Mouse (Mus musculus): ENCODE data around the gene Ddx19a.
"Not testable (repeated sequence)": the region's sequence is repeated elsewhere in the genome, so short reads cannot be mapped to it uniquely, and the experiment has no call there.

The Ddx19a gene

DNA sequence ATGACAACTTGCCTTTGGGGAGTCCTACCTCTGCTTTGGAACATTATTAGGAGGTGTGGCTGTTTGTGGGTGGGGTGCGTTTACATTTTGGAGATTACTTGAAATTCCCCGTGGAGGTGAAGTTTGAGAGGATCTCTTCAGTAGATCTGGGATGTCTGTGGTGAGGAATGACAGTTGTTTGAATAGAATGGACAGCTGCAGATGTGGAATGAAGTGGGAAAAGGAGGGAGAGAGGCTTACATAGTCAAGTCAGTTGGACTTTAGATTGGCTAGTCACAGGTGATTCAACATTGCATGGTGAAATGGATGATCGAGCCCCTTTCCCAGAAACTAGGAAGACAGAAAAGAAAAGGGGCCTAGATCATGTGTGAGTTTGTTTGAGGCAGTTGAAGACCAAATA is 65.2 kb downstream of the Ddx19a start:
- DNase-seq = no peak

- DNase-seq = no peak
These were observed 66.2 kb downstream of the Ddx19a start for GRCm38 (mm10) chr8:110931176-110931939.

GRCm38 (mm10) chr8:110929672-110930071 is 67.9 kb downstream of the Ddx19a start:
- not testable (repeated sequence) for DNase-seq

- peak; percentile 27 to 33 for DNase-seq
These were observed 68.5 kb downstream of the Ddx19a start for GRCm38 (mm10) chr8:110929066-110929465.

DNA sequence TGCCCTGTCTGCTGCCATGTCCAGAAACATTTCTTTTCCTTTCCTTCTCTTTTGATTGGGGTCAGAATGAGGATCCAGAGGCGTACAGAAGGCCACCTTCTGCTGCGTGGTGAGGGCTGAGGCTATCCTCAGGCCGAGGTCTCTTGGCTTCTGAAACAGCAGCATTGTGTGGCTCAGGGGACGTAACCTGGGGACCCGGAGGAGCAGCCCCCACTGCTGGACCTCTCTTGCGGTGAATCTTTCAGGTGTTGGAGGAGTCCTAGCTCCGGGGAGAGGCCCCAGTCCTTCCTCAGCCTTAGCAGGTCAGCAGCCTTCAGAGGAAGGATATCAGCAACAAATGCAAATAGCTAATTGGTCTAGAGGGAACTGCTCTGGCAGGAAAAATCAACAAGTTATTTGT is 69.2 kb downstream of the Ddx19a start:
- DNase-seq = no peak

DNA sequence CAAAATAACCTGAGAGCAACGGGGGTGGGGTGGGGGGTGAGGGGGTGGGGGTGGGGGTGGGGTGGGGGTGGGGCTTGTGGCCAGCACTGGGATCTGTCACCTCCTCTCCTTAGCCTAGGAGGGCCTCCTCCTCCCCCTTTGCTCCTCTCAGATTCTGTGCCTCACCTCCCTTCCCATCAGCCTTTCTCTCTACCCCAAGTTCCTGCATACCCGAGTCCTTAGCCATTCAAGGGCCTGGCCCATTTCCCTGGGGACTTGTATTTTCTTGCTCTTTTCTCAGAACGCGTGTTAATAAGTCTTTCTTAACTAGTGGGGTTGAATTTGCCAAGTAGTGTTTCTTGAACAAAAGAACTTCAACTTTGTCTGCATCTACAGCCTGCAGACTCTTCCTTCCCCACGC is 70.9 kb downstream of the Ddx19a start:
- no peak for DNase-seq

DNA sequence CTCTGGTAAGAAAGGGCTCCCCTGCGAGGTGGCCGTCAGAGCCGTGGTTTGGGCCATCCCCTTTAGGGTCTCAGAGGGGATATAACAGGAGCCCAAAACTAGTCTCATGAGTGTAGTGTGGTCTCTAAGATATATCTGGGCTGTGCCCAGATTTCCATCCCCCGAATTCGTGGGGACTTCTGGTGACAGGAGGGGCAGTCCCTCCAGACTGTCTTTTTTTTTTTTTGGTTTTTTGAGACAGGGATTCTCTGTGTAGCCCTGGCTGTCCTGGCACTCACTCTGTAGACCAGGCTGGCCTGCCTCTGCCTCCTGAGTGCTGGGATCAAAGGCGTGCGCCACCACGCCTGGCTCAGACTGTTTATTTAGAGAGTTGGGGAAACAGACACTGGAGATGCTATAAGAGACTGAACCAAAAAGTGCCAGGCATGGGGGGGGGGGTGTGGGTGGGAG is 71.9 kb downstream of the Ddx19a start:
- DNase-seq = no peak

Data from B cell, adult 2 months (primary cell).